Mouse (Mus musculus) ES-E14 (cell line): Measurements from ENCODE around the gene B130006D01Rik.

Experiments
- CHD2 ChIP-seq: IDR thresholded peaks from 2 replicates; pipeline ENCODE4 v1.6.1; 2014; ENCODE audit warnings: mild to moderate bottlenecking, low read depth, low read length, inconsistent platforms
- HCFC1 ChIP-seq: IDR thresholded peaks from 2 replicates; pipeline ENCODE4 v1.6.1; 2012; ENCODE audit warnings: low read length, inconsistent platforms, borderline replicate concordance; ENCODE audit not compliant: insufficient read depth
- MAFK ChIP-seq: IDR thresholded peaks from 2 replicates; pipeline ENCODE4 v1.6.1; 2014; ENCODE audit warnings: mild to moderate bottlenecking, low read depth, low read length, inconsistent platforms; ENCODE audit not compliant: insufficient read depth
- ZC3H11A ChIP-seq: IDR thresholded peaks from 2 replicates; pipeline ENCODE4 v1.6.1; 2012; ENCODE audit warnings: low read depth, mild to moderate bottlenecking, inconsistent platforms, low read length, borderline replicate concordance
- ZNF384 ChIP-seq: IDR thresholded peaks from 2 replicates; pipeline ENCODE4 v1.6.1; 2012; ENCODE audit warnings: low read depth, low read length, inconsistent platforms

GRCm38 (mm10) chr11:95675498-95675897 is 47.9 kb upstream of the B130006D01Rik start:
- TF ChIP-seq MAFK = no peak
- no peak for TF ChIP-seq ZNF384
- no peak for TF ChIP-seq HCFC1
- TF ChIP-seq ZC3H11A = no peak
- TF ChIP-seq CHD2 = no peak
